Mouse (Mus musculus) adrenal gland, adult 18-20 months (tissue): Measurements from ENCODE around the gene Teddm3. TPM values are rescaled to one million over a fixed set of nuclear protein-coding genes. Genes with fewer than 3 reads are reported as not detected.
"Not testable (repeated sequence)": the region's sequence is repeated elsewhere in the genome, so short reads cannot be mapped to it uniquely, and the experiment has no call there.

Source experiments
- DNase-seq, 2 experiments: peaks; one replicate each; pipeline ENCODE4 v3.0.0; 2021 to 2022; ENCODE audit warnings: low spot score in 2 of 2
- total RNA-seq, 2 experiments: library from RNA; stranded (reverse); gene quantifications; 1 replicate in 1 of 2; 2 replicates in 1 of 2; pipeline ENCODE4 v1.2.3; 2021

The Teddm3 gene
- total RNA-seq, 2 experiments from 2014 or later, result 0.30 TPM; not detected in 1

GRCm38 (mm10) chr16:21151564-21152361 lies 2.0 kb downstream of the Teddm3 start:
- DNase-seq, result no peak

GRCm38 (mm10) chr16:21149896-21150295 lies 3.9 kb downstream of the Teddm3 start:
- no peak for DNase-seq

GRCm38 (mm10) chr16:21148451-21148850 lies 5.3 kb downstream of the Teddm3 start:
- DNase-seq, result not testable (repeated sequence)

- DNase-seq, result no peak
Measured at GRCm38 (mm10) chr16:21136312-21137083, 17.3 kb downstream of the Teddm3 start.

- DNase-seq, result not testable (repeated sequence)
Measured at GRCm38 (mm10) chr16:21127666-21128065, 26.1 kb downstream of the Teddm3 start.

- DNase-seq, result not testable (repeated sequence)
Measured at GRCm38 (mm10) chr16:21122776-21123175, 31.0 kb downstream of the Teddm3 start.

- DNase-seq, result no peak
Measured at GRCm38 (mm10) chr16:21116078-21116477, 37.7 kb downstream of the Teddm3 start.

GRCm38 (mm10) chr16:21109473-21109872 lies 44.3 kb downstream of the Teddm3 start:
- no peak for DNase-seq

Other genes starting within 250 kb of the Teddm3 start
- under 1 TPM; 0.83 to 0.99 TPM for gene Ephb3, start 50.8 kb upstream of the Teddm3 start, total RNA-seq